Comparison of ENCODE assay signal across 18 mouse cellular contexts in the genomic region with DNA sequence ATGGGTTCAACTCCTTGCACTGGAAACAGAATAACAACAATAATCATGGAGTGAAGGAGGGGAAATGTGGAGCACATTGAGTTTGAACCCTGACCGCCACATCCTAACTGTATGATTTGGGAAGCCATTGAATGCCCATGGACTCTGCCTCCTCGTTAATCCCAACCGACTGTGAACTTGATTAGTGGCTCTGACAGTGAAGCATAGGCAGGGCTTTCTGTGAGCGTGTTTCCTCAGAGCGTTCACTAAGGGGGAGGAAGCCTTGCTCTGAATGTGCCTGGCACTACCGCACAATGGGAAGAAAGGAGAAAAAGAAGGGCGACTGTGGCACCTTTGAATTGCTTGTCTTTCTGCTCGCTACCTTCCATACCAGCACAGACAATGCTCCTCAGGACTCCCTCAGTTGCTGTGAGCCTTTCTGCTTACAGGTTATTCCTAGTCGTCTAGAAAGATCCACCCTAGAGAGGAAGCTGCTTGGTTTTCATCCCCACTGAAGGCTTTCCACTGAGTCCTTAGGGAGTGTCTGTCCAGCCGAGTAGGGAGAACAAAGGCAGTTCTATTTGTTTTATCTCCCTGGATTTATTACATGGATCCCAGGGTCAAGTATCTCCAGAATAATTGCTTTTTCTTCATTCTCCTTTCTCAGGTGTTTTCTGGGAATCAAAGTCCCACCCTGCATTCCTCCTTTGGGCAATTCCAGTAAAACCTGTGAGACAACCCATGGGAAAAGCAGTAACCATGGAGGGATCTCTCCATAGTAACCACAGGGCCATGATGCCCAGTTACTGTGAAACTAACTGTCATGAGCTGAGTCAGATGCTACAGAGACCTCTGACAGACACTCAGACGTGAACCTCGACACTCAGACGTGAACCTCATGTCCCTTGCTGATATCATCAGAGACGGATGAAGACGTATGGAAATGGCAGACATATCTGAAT. TPM values are rescaled to one million over a fixed set of nuclear protein-coding genes. Genes with fewer than 3 reads are reported as not detected.
"Had no signal": no experiment of that assay in that cellular context is flagged by ENCODE, and none has a peak within 500 bp of the region (broad histone marks: within the 10 kb centered on the region; RNA-seq: fewer than 3 reads in every experiment).

No protein-coding gene starts in this region.

- H3K9ac ChIP-seq: liver, embryonic 14.5 days; liver, postnatal 0 days; lung, embryonic 14.5 days; midbrain, embryonic 13.5 days had no signal

- H3K4me2 ChIP-seq: lung, embryonic 14.5 days; midbrain, embryonic 13.5 days had no signal

- DNase-seq: kidney, adult 18-20 months; kidney, postnatal 10 days; kidney, postnatal 4 days; layer of hippocampus, postnatal 36 days; liver, postnatal 0 days; lung, embryonic 14.5 days; thymus, adult 18-20 months; thymus, postnatal 36 days had no signal

- H3K4me1 ChIP-seq: megakaryocyte, embryonic 14.5 days; midbrain, embryonic 10.5 days had no signal

- H3K27ac ChIP-seq: left cerebral cortex, adult 2 months; liver, embryonic 14.5 days; macrophage; midbrain, embryonic 10.5 days; midbrain, embryonic 13.5 days had no signal

- ATAC-seq: liver, postnatal 0 days; lung, postnatal 0 days; midbrain, embryonic 13.5 days; midbrain, embryonic 16.5 days had no signal

- H3K9me3 ChIP-seq: midbrain, embryonic 10.5 days had no signal

- H3K4me3 ChIP-seq: left cerebral cortex, adult 2 months; megakaryocyte, embryonic 14.5 days; midbrain, embryonic 10.5 days; midbrain, embryonic 13.5 days; myocyte had no signal

- H3K27me3 ChIP-seq: midbrain, embryonic 13.5 days had no signal

RNA-seq across cellular contexts. Expression of a gene that starts 21.0 kb away (rescaled TPM):
- polyA plus RNA-seq: liver, adult 2 months; macrophage had no signal

RNA-seq across cellular contexts. Expression of a gene that starts 35.4 kb away (rescaled TPM):
- polyA plus RNA-seq: macrophage had no signal
